Mouse (Mus musculus): ENCODE measurements around the gene Tnxb.

Gene Tnxb

GRCm38 (mm10) chr17:34659897-34660214 is 10.5 kb upstream of the Tnxb start:
- no peak for DNase-seq (ENCODE audit: low read depth)

GRCm38 (mm10) chr17:34660259-34660820 is 10.0 kb upstream of the Tnxb start:
- no peak for DNase-seq (ENCODE audit: low read depth)

GRCm38 (mm10) chr17:34661121-34661591 is 9.2 kb upstream of the Tnxb start:
- DNase-seq (ENCODE audit: low read depth) = no peak

- no peak for DNase-seq (ENCODE audit: low read depth)
Observed at GRCm38 (mm10) chr17:34662468-34662867, 7.9 kb upstream of the Tnxb start.

GRCm38 (mm10) chr17:34662978-34663377 is 7.4 kb upstream of the Tnxb start:
- DNase-seq (ENCODE audit: low read depth) = no peak

GRCm38 (mm10) chr17:34663558-34663957 is 6.8 kb upstream of the Tnxb start:
- DNase-seq (ENCODE audit: low read depth) = no peak

GRCm38 (mm10) chr17:34664472-34664871 is 5.9 kb upstream of the Tnxb start:
- no peak for DNase-seq (ENCODE audit: low read depth)

GRCm38 (mm10) chr17:34671151-34672066 is 1.1 kb downstream of the Tnxb start:
- no peak for DNase-seq (ENCODE audit: low read depth)

GRCm38 (mm10) chr17:34672246-34672792 is 2.0 kb downstream of the Tnxb start:
- no peak for DNase-seq (ENCODE audit: low read depth)

GRCm38 (mm10) chr17:34673139-34673538 is 2.8 kb downstream of the Tnxb start:
- DNase-seq (ENCODE audit: low read depth) = no peak

- no peak for DNase-seq (ENCODE audit: low read depth)
Observed at GRCm38 (mm10) chr17:34674524-34675204, 4.3 kb downstream of the Tnxb start.

- DNase-seq (ENCODE audit: low read depth) = no peak
Observed at GRCm38 (mm10) chr17:34675205-34676092, 5.1 kb downstream of the Tnxb start.

GRCm38 (mm10) chr17:34676093-34676460 is 5.7 kb downstream of the Tnxb start:
- DNase-seq (ENCODE audit: low read depth) = no peak

- no peak for DNase-seq (ENCODE audit: low read depth)
Observed at GRCm38 (mm10) chr17:34676671-34677070, 6.3 kb downstream of the Tnxb start.

- no peak for DNase-seq (ENCODE audit: low read depth)
Observed at GRCm38 (mm10) chr17:34680191-34680590, 9.9 kb downstream of the Tnxb start.

GRCm38 (mm10) chr17:34680621-34681020 is 10.3 kb downstream of the Tnxb start:
- no peak for DNase-seq (ENCODE audit: low read depth)

- DNase-seq (ENCODE audit: low read depth) = no peak
Observed at GRCm38 (mm10) chr17:34681132-34681571, 10.8 kb downstream of the Tnxb start.

- DNase-seq (ENCODE audit: low read depth) = no peak
Observed at GRCm38 (mm10) chr17:34681881-34682536, 11.7 kb downstream of the Tnxb start.

GRCm38 (mm10) chr17:34683179-34683578 is 12.8 kb downstream of the Tnxb start:
- DNase-seq (ENCODE audit: low read depth) = no peak

- DNase-seq (ENCODE audit: low read depth) = no peak
Observed at GRCm38 (mm10) chr17:34683686-34684220, 13.4 kb downstream of the Tnxb start.

Measured in naive thymus-derived CD4-positive, alpha-beta T cell, adult 2 months (primary cell).